Mouse (Mus musculus) CH12.LX (cell line): ENCODE data around the gene Dzank1.

Source experiments
- CHD2 ChIP-seq: IDR thresholded peaks from 2 replicates; pipeline ENCODE4 v1.6.1; 2011; ENCODE audit warnings: low read length, improper control_type of control experiment
- CTCF ChIP-seq, 2 experiments: IDR thresholded peaks in 1 of 2; conservative IDR thresholded peaks in 1 of 2; 2 replicates each; pipeline ENCODE4 v1.5.1; 2011 to 2012; ENCODE audit warnings: low read depth in 2 of 2, low read length in 2 of 2, improper control_type of control experiment in 1 of 2, inconsistent platforms in 1 of 2, mild to moderate bottlenecking in 1 of 2, moderate library complexity in 1 of 2
- HCFC1 ChIP-seq: IDR thresholded peaks from 2 replicates; pipeline ENCODE4 v1.6.1; 2012; ENCODE audit warnings: low read depth, mild to moderate bottlenecking, inconsistent platforms, low read length, improper control_type of control experiment
- JUND ChIP-seq: conservative IDR thresholded peaks from 2 replicates; pipeline ENCODE4 v1.6.1; 2011; ENCODE audit warnings: low read depth, low read length, improper control_type of control experiment
- KAT2A ChIP-seq: IDR thresholded peaks from 2 replicates; pipeline ENCODE4 v1.6.1; 2012; ENCODE audit warnings: low read length, improper control_type of control experiment, inconsistent platforms; ENCODE audit not compliant: insufficient replicate concordance
- MAFK ChIP-seq: IDR thresholded peaks from 2 replicates; pipeline ENCODE4 v1.6.1; 2011; ENCODE audit warnings: low read length, improper control_type of control experiment; ENCODE audit not compliant: insufficient replicate concordance
- POLR2A ChIP-seq: IDR thresholded peaks from 2 replicates; pipeline ENCODE4 v1.6.1; 2011; ENCODE audit warnings: low read depth, mild to moderate bottlenecking, improper control_type of control experiment, low read length
- RAD21 ChIP-seq: IDR thresholded peaks from 2 replicates; pipeline ENCODE4 v1.6.1; 2011; ENCODE audit warnings: low read depth, mild to moderate bottlenecking, low read length, improper control_type of control experiment, moderate library complexity
- ZNF384 ChIP-seq: IDR thresholded peaks from 2 replicates; pipeline ENCODE4 v1.6.1; 2012; ENCODE audit warnings: low read depth, low read length, improper control_type of control experiment, inconsistent platforms

GRCm38 (mm10) chr2:144543670-144544069 is 16.5 kb upstream of the Dzank1 start:
- no peak for TF ChIP-seq MAFK
- no peak for TF ChIP-seq ZNF384
- no peak for TF ChIP-seq POLR2A
- no peak for TF ChIP-seq RAD21
- no peak for TF ChIP-seq CHD2
- no peak for TF ChIP-seq HCFC1
- TF ChIP-seq JUND, result no peak
- no peak for TF ChIP-seq CTCF (conservative IDR thresholded peaks at IDR 0.05 in 1 of 2, IDR thresholded peaks at IDR 0.05 in 1 of 2; ENCODE audit: low read depth in 2 of 2, low read length in 2 of 2)
- TF ChIP-seq KAT2A, result no peak
